Mouse (Mus musculus) thymus, adult 18-20 months (tissue): ENCODE measurements around the gene Smim10l1.

Experiments
- DNase-seq, 2 experiments: peaks; one replicate each; pipeline ENCODE4 v3.0.0; 2022; ENCODE audit warnings: mixed read lengths in 2 of 2

Smim10l1 gene

GRCm38 (mm10) chr6:133104609-133104921, at the start of gene Smim10l1:
Gene Smim10l1 (plus strand): TSS chr6:133104909.
- DNase-seq = no peak

GRCm38 (mm10) chr6:133055716-133056115, 49.0 kb upstream of the Smim10l1 start, which contains the start of gene Tas2r140:
Gene Tas2r140 (minus strand): TSS chr6:133055816.
- no peak for DNase-seq

GRCm38 (mm10) chr6:133092226-133092625, 12.5 kb upstream of the Smim10l1 start:
- no peak for DNase-seq

- no peak for DNase-seq
Observed at GRCm38 (mm10) chr6:133102430-133102829, 2.3 kb upstream of the Smim10l1 start.

- peak; percentile 32 to 43 for DNase-seq
Observed at GRCm38 (mm10) chr6:133104922-133105859, 482 bp downstream of the Smim10l1 start.
